Mouse (Mus musculus) lung, adult 2 months (tissue): ENCODE measurements around the gene 1700113H08Rik.

Experiments
- CTCF ChIP-seq: fragments of 200-500 bp; IDR thresholded peaks from 2 replicates; pipeline ENCODE4 v1.5.1; 2011; ENCODE audit warnings: mild to moderate bottlenecking, low read length, control low read depth; ENCODE audit not compliant: insufficient read depth
- POLR2A ChIP-seq: fragments of 200-500 bp; IDR thresholded peaks from 2 replicates; pipeline ENCODE4 v1.6.1; 2011; ENCODE audit warnings: low read depth, mild to moderate bottlenecking, control low read depth, low read length, borderline replicate concordance; ENCODE audit errors: extremely low read depth

DNA sequence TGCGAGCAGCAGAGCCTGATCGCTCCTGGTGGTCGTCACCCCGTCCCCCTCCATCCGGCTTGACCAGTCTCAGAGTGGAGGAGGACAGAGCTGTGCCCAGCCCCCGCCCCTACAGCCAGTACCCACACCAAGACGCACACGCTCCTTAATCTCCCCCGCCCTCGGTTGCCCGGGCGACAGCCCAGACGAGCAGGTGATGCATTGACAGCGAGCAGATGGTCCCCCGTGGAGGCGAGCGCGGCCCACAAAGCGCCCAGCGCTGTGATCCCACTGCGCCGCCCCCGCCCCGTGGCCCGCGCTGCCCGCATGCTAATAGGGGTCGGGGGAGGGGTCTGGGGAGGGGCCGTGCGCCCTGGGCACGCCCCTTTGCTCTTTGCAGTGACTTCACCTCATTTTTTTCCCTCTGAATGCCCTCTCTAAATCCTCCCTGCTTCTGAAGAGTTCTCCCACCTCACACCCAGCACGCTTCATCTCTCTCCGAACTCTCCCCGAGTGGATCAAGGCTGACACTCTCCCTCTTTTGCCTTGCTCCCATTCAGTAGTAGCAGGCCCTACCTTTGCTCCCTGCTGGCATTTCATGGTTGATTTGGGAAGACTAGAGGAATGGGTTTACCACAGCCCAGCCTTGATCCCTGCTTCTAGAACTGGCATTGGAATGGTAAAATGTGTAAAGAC lies 543 bp downstream of the 1700113H08Rik start:
- TF ChIP-seq POLR2A (no peak), CTCF (no peak)
